Mouse (Mus musculus) intestine, embryonic 16.5 days (tissue): ENCODE data around the gene Grid1. TPM values are rescaled to one million over a fixed set of nuclear protein-coding genes. Genes with fewer than 3 reads are reported as not detected.

Experiments used
- ATAC-seq: fragments of 200-750 bp; cut with Nextera tagmentation; 2 replicates; pipeline ENCODE4 v1.8.0; 2017; ENCODE audit warnings: moderate TSS enrichment, moderate library complexity
- H3K27ac ChIP-seq: fragments of 300-500 bp; sonication (generic); 2 replicates; pipeline ENCODE4 v1.5.1; 2014; ENCODE audit warnings: mild to moderate bottlenecking, low read length
- H3K27me3 ChIP-seq: fragments of 300-500 bp; sonication (generic); replicated peaks from 2 replicates; pipeline ENCODE4 v1.6.1; 2014; ENCODE audit warnings: low read length, control low read depth, mixed read lengths; ENCODE audit not compliant: control insufficient read depth, insufficient read depth
- H3K36me3 ChIP-seq: fragments of 300-500 bp; sonication (generic); 2 replicates; pipeline ENCODE4 v1.6.1; 2014; ENCODE audit warnings: low read length, control low read depth; ENCODE audit not compliant: control insufficient read depth, insufficient read depth
- H3K4me1 ChIP-seq: fragments of 300-500 bp; sonication (generic); 2 replicates; pipeline ENCODE4 v1.6.1; 2014; ENCODE audit warnings: low read length, control low read depth, mixed read lengths; ENCODE audit not compliant: control insufficient read depth, insufficient read depth
- H3K4me2 ChIP-seq: fragments of 300-500 bp; sonication (generic); 2 replicates; pipeline ENCODE4 v1.6.1; 2014; ENCODE audit warnings: low read depth, low read length, control low read depth
- H3K4me3 ChIP-seq: fragments of 300-500 bp; sonication (generic); 2 replicates; pipeline ENCODE4 v1.5.1; 2014; ENCODE audit warnings: mild to moderate bottlenecking, low read length
- H3K9ac ChIP-seq: fragments of 300-500 bp; sonication (generic); 2 replicates; pipeline ENCODE4 v1.6.1; 2014; ENCODE audit warnings: low read depth, low read length
- H3K9me3 ChIP-seq: fragments of 300-500 bp; sonication (generic); 2 replicates; pipeline ENCODE4 v1.6.1; 2016; ENCODE audit warnings: low read length, control low read depth; ENCODE audit not compliant: control insufficient read depth
- WGBS: fragments of 180-500 bp; shearing (Covaris S2); extraction: QIAGEN DNeasy Blood & Tissue Kit; methylation state at CpG from one replicate; pipeline ENCODE4 v1.1.7; 2014; 5-methylcytosine and 5-hydroxymethylcytosine counted together
- microRNA counts: library from miRNA; unstranded; fragments of <30 nt; microRNA quantifications from one replicate; lab custom pipeline; 2016
- microRNA-seq: library from miRNA; unstranded; fragments of <30 nt; microRNA quantifications from one replicate; pipeline ENCODE4, GENCODE M21; 2016
- polyA plus RNA-seq: library from polyadenylated mRNA; unstranded; fragments of >200 nt; fragmentation: Nextera tagmentation; extraction: Ambion mirVana; gene quantifications from 2 replicates; pipeline ENCODE4 v1.2.1, GENCODE M21; 2015

Gene Grid1
- polyA plus RNA-seq, 1 experiment from 2014 or later = 0.15 TPM

- Histone ChIP-seq H3K9ac (no peak overlapping the region), H3K4me1 (no peaks in the 10 kb centered on the region), H3K36me3 (no peaks in the 10 kb centered on the region), H3K4me3 (no peak overlapping the region), H3K27me3 (no peaks in the 10 kb centered on the region), H3K27ac (no peak overlapping the region), H3K9me3 (no peaks in the 10 kb centered on the region), H3K4me2 (no peak overlapping the region)
- 56% methylated on average over 1 of the region's 1 CpGs for WGBS
- ATAC-seq = peak; percentile 78
These were observed 722.1 kb downstream of the Grid1 start for GRCm38 (mm10) chr14:35541992-35542380.

GRCm38 (mm10) chr14:35554288-35554687 lies 734.4 kb downstream of the Grid1 start:
- H3K36me3 ChIP-seq = no peaks in the 10 kb centered on the region
- no peaks in the 10 kb centered on the region for H3K9me3 ChIP-seq
- WGBS = 86% methylated on average over 3 of the region's 3 CpGs
- ATAC-seq = no peak
- H3K4me1 ChIP-seq = no peaks in the 10 kb centered on the region
- no peaks in the 10 kb centered on the region for H3K27me3 ChIP-seq
- H3K9ac ChIP-seq = no peak overlapping the region
- no peak overlapping the region for H3K4me2 ChIP-seq
- H3K27ac ChIP-seq = no peak overlapping the region
- H3K4me3 ChIP-seq = no peak overlapping the region

GRCm38 (mm10) chr14:35561244-35561893 lies 741.5 kb downstream of the Grid1 start:
- H3K36me3 ChIP-seq = no peaks in the 10 kb centered on the region
- H3K9ac ChIP-seq = no peak overlapping the region
- 84% methylated on average over 3 of the region's 3 CpGs for WGBS
- H3K4me1 ChIP-seq = no peaks in the 10 kb centered on the region
- no peaks in the 10 kb centered on the region for H3K27me3 ChIP-seq
- no peaks in the 10 kb centered on the region for H3K9me3 ChIP-seq
- H3K27ac ChIP-seq = no peak overlapping the region
- H3K4me3 ChIP-seq = no peak overlapping the region
- no peak for ATAC-seq
- H3K4me2 ChIP-seq = no peak overlapping the region

GRCm38 (mm10) chr14:35572991-35573502 lies 753.1 kb downstream of the Grid1 start:
- no peak for ATAC-seq
- Histone ChIP-seq H3K9ac (no peak overlapping the region), H3K4me3 (no peak overlapping the region), H3K9me3 (no peaks in the 10 kb centered on the region), H3K4me2 (no peak overlapping the region), H3K27me3 (no peaks in the 10 kb centered on the region), H3K27ac (no peak overlapping the region), H3K36me3 (no peaks in the 10 kb centered on the region), H3K4me1 (no peaks in the 10 kb centered on the region)
- 76% methylated on average over 4 of the region's 4 CpGs for WGBS

GRCm38 (mm10) chr14:35574489-35574888 lies 754.6 kb downstream of the Grid1 start:
- Histone ChIP-seq H3K4me3 (no peak overlapping the region), H3K4me1 (no peaks in the 10 kb centered on the region), H3K27ac (no peak overlapping the region), H3K9ac (no peak overlapping the region), H3K27me3 (no peaks in the 10 kb centered on the region), H3K4me2 (no peak overlapping the region), H3K9me3 (no peaks in the 10 kb centered on the region), H3K36me3 (no peaks in the 10 kb centered on the region)
- WGBS = 65% methylated on average over 2 of the region's 2 CpGs
- no peak for ATAC-seq

GRCm38 (mm10) chr14:35575285-35575684 lies 755.4 kb downstream of the Grid1 start:
- H3K27me3 ChIP-seq = no peaks in the 10 kb centered on the region
- H3K4me3 ChIP-seq = no peak overlapping the region
- H3K9me3 ChIP-seq = no peaks in the 10 kb centered on the region
- no peak overlapping the region for H3K27ac ChIP-seq
- H3K9ac ChIP-seq = no peak overlapping the region
- 78% methylated on average over 6 of the region's 6 CpGs for WGBS
- H3K36me3 ChIP-seq = no peaks in the 10 kb centered on the region
- H3K4me1 ChIP-seq = no peaks in the 10 kb centered on the region
- no peak overlapping the region for H3K4me2 ChIP-seq
- ATAC-seq = no peak

DNA sequence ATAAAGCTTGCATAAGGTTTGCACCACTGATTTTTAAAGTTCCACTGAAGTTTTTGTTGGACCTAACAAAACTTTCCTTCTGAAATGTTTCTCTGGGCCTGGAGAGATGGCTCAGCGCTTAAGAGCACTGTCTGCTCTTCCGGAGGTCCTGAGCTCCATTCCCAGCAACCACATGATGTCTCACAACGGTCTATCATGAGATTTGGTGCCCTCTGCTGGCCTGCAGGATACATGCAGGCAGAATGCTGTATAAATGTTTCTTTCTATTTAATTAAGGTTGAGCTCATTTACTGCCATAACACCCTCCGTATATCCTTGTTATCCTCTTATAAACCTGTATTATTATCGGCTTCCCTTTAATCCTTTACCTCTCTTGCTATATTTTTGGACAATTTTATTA lies 805.8 kb downstream of the Grid1 start:
- Histone ChIP-seq H3K27ac (no peak overlapping the region), H3K4me1 (no peaks in the 10 kb centered on the region), H3K36me3 (no peaks in the 10 kb centered on the region), H3K4me3 (no peak overlapping the region), H3K9ac (no peak overlapping the region), H3K27me3 (no peaks in the 10 kb centered on the region), H3K9me3 (0 out of 2 replicates have a peak, but pooled peaks cover 2% of the 10 kb centered on the region), H3K4me2 (no peak overlapping the region)
- 88% methylated on average over 5 of the region's 5 CpGs for WGBS
- no peak for ATAC-seq

MicroRNAs within 50 kb of the gene (microRNA counts, 519-probe panel; counts per million panel counts)
- microRNA mmu-miR-346 (lab: Ali Mortazavi, UCI) = 1,523 counts per million, percentile 13 among the panel's probes with 10 or more counts

Small RNA genes within 50 kb of the gene (microRNA-seq; reads per million reads assigned to microRNA genes)
- 15.0 reads per million, percentile 27 among the genes with 10 or more reads in this experiment for gene Mir346

Other genes starting within 250 kb of the Grid1 start
- 12.8 and 15.7 TPM in 2 replicates for gene Ldb3, start 231.4 kb upstream of the Grid1 start, polyA plus RNA-seq
- gene Opn4, start 220.0 kb upstream of the Grid1 start, polyA plus RNA-seq = 0.34 TPM in 1 of 2 replicates, not detected in the other
- gene Wapl, start 146.2 kb upstream of the Grid1 start, polyA plus RNA-seq = 18.0 and 18.1 TPM in 2 replicates